Mouse (Mus musculus) midbrain, embryonic 14.5 days (tissue): ENCODE measurements around the gene Morn1. TPM values are rescaled to one million over a fixed set of nuclear protein-coding genes. Genes with fewer than 3 reads are reported as not detected.
A peak's percentile ranks its signal among the peaks of the same experiment; 100 is the strongest.

Experiments
- ATAC-seq: fragments of 200-750 bp; cut with Nextera tagmentation; 2 replicates; pipeline ENCODE4 v1.8.0; 2017; ENCODE audit warnings: moderate number of reproducible peaks, moderate library complexity; ENCODE audit not compliant: low FRiP score, low TSS enrichment
- DNase-seq: peaks from one replicate; pipeline ENCODE4 v3.0.0-alpha.2; 2015
- H3K27ac ChIP-seq: fragments of 300-500 bp; sonication (generic); replicated peaks from 2 replicates; pipeline ENCODE4 v1.5.1; 2014; ENCODE audit warnings: mild to moderate bottlenecking, low read depth, low read length, moderate library complexity
- H3K27me3 ChIP-seq: fragments of 300-500 bp; sonication (generic); 2 replicates; pipeline ENCODE4 v1.6.1; 2014; ENCODE audit warnings: low read length, control low read depth, mixed read lengths; ENCODE audit not compliant: control insufficient read depth, insufficient read depth
- H3K36me3 ChIP-seq: fragments of 300-500 bp; sonication (generic); 2 replicates; pipeline ENCODE4 v1.6.1; 2014; ENCODE audit warnings: low read length, control low read depth; ENCODE audit not compliant: control insufficient read depth, insufficient read depth
- H3K4me1 ChIP-seq: fragments of 300-500 bp; sonication (generic); 2 replicates; pipeline ENCODE4 v1.6.1; 2014; ENCODE audit warnings: mild to moderate bottlenecking, antibody characterized with exemption, low read length, control low read depth; ENCODE audit not compliant: control insufficient read depth, insufficient read depth
- H3K4me2 ChIP-seq: fragments of 300-500 bp; sonication (generic); 2 replicates; pipeline ENCODE4 v1.6.1; 2014; ENCODE audit warnings: mild to moderate bottlenecking, low read length, moderate library complexity
- H3K4me3 ChIP-seq: fragments of 300-500 bp; sonication (generic); replicated peaks from 2 replicates; pipeline ENCODE4 v1.5.1; 2014; ENCODE audit warnings: low read depth, low read length
- H3K9ac ChIP-seq: fragments of 300-500 bp; sonication (generic); replicated peaks from 2 replicates; pipeline ENCODE4 v1.6.1; 2014; ENCODE audit warnings: mild to moderate bottlenecking, low read length, moderate library complexity
- H3K9me3 ChIP-seq: fragments of 300-500 bp; sonication (generic); 2 replicates; pipeline ENCODE4 v1.6.1; 2016; ENCODE audit warnings: low read length, control low read depth, mixed read lengths; ENCODE audit not compliant: control insufficient read depth
- WGBS: fragments of 180-500 bp; shearing (Covaris S2); extraction: QIAGEN DNeasy Blood & Tissue Kit; methylation state at CpG from one replicate; pipeline ENCODE4 v1.1.7; 2014; 5-methylcytosine and 5-hydroxymethylcytosine counted together
- polyA plus RNA-seq: library from polyadenylated mRNA; unstranded; fragments of >200 nt; fragmentation: Nextera tagmentation; extraction: Ambion mirVana; gene quantifications from 2 replicates; pipeline ENCODE4 v1.2.1, GENCODE M21; 2014

The Morn1 gene
- polyA plus RNA-seq, 1 experiment from 2014 or later: 6.0 TPM

DNA sequence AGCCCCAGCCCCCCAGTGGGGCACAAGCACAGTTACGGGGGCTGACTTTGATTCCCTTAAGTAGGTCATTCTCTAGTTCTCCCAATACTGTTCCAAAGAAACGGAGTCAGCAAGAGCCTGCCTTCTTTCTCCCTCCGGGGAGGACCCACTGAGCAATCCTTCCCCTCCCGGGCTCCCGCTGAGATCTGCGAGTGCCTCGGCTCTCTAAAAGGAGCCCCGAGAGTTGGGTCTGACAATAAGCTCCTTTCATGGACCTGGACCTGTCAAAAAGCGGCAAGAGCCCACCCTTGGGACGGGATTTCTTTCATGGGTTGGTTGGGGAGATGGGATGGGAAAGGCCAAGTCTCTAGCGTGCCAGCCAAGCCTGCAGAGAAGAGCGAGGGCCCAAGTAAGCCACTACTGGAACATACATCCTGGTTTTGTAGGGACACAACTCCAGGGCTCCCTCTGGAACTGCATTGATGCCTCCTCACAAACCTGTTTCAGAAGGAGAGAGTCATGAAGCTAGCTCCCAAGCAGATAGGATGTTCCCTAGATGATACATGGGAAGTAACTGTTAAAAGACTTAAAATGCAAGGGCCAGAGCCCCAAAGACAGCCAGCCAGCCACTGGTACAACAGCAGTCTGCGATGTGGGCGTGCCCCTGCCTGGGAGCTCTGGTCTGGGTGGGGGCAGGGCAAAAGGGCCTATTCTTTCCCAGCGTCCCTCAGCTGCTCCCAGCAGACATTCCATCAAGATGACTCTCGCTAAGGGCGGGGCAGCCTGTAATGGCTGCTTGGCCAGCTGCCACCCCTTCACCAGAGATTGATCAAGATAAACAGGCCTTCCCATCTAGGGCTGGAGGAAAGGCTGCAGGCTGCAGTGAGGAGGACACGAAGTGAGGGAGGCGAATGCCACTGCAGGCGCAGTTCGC lies 86.8 kb downstream of the Morn1 start:
- H3K9ac ChIP-seq: peak overlapping the region; percentile 27; the same call in 1 of the 2 replicates
- H3K9me3 ChIP-seq: no peaks in the 10 kb centered on the region
- no peak overlapping the region for H3K4me3 ChIP-seq
- H3K36me3 ChIP-seq: no peaks in the 10 kb centered on the region
- 3% methylated on average over 21 of the region's 21 CpGs for WGBS
- peaks cover 64% of the 10 kb centered on the region for H3K4me1 ChIP-seq
- peak overlapping the region; percentile 15 for H3K4me2 ChIP-seq
- DNase-seq (peak; percentile 88), ATAC-seq (peak; percentile 83; the same call in 1 of the 2 replicates)
- H3K27me3 ChIP-seq: no peaks in the 10 kb centered on the region
- H3K27ac ChIP-seq: peak overlapping the region; percentile 83

DNA sequence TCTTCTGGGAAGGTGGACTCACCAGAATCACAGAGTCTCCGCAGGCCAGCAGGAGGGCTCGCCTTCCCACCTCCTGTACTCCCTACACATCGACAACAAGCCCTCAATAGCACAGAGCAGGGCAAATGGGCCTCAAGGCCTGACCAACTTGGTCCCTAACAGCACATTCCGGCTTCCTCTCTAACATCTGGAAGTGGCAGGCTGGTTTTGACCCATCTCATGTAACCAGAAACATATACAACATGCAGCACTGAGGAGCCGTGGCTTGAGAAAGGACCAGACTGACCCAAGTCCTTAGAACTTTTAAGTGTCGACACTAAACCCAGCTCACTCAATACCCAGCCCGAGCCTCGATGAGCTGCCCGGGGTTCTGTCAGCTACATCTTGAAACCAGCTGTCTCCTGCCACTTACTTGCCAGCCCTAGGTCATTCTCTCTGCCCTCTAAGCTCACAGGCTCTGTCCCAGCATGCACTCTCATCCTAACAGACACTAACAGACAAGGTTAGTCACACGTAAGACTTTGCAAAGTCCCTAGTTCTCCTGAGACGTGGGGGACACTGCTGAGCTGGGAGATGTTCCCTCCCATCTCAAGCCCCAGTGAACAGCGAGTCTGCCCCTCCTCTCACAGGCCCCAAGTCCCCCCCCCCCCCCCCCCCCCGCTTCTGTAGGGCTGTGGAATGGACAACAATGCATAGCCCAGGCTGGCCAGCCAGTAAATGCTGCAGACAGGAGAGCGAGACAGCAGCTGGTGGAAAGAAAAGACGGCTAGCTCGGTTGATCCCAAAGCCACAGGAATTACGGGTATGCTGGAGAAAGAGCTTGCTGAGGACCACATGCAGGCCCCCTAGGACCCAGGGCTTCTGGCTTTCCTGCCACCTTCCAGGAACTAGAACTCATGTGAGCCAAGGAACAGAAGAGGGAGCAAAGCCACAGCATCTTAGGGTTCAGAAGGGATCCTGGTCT lies 87.7 kb downstream of the Morn1 start:
- H3K4me2 ChIP-seq: peak overlapping the region; percentile 15
- peaks cover 73% of the 10 kb centered on the region for H3K4me1 ChIP-seq
- H3K9ac ChIP-seq: peak overlapping the region; percentile 27; the same call in 1 of the 2 replicates
- H3K27ac ChIP-seq: peak overlapping the region; percentile 83
- H3K27me3 ChIP-seq: no peaks in the 10 kb centered on the region
- no peaks in the 10 kb centered on the region for H3K9me3 ChIP-seq
- H3K4me3 ChIP-seq: no peak overlapping the region
- DNase-seq (no peak), ATAC-seq (peak; percentile 7; the same call in 1 of the 2 replicates)
- H3K36me3 ChIP-seq: no peaks in the 10 kb centered on the region
- WGBS: 17% methylated on average over 16 of the region's 17 CpGs

DNA sequence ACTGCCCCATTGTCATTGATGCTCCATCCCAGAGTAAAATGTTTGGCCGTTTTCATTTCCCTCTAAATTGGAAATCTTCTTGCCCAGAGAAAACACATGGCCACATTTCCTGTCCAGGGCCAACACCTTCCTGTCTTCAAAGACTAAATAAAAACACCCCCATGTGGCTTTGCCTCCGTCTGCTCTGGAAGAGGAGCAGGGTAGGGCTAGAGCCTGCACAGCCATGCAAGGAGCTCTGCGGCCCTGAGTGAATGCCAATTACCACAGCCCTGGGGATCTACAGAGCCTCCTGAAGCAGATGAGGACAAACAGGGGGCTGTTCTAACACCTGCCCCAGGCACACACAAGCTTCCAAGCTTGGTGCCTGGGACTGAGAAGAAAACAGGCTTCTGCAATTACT lies 89.8 kb downstream of the Morn1 start:
- Histone ChIP-seq H3K9ac (no peak overlapping the region), H3K9me3 (no peaks in the 10 kb centered on the region), H3K4me1 (peaks cover 73% of the 10 kb centered on the region), H3K36me3 (no peaks in the 10 kb centered on the region), H3K4me3 (no peak overlapping the region), H3K4me2 (no peak overlapping the region), H3K27me3 (no peaks in the 10 kb centered on the region), H3K27ac (0 out of 2 replicates have a peak overlapping the region, but pooled peaks have one; percentile 10)
- ATAC-seq (no peak), DNase-seq (no peak)
- 53% methylated on average over 3 of the region's 3 CpGs for WGBS

DNA sequence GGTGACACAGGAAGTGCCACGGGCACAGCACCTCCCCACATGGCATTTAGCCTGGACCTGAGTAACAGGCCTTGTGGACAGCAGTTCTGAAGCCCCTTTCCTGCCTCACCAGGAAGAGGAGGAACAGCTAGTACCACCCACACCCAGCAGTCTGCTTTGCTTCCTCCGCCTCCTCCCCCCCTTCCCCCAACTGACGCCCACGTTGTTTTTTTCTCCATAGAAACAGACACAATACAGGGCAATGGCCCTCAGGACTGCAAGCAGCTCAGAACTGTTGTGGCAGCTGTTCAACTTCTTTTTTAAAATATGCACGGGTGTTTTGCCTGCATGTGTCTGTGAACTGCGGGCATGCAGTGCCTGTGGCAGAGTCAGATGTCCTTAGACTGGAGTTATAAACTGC lies 91.9 kb downstream of the Morn1 start:
- H3K4me3 ChIP-seq: no peak overlapping the region
- H3K4me2 ChIP-seq: peak overlapping the region; percentile 34
- DNase-seq (peak; percentile 72), ATAC-seq (peak; percentile 70)
- H3K9ac ChIP-seq: 0 out of 2 replicates have a peak overlapping the region, but pooled peaks have one; percentile 16
- WGBS: 6% methylated on average over 6 of the region's 6 CpGs
- no peaks in the 10 kb centered on the region for H3K27me3 ChIP-seq
- peak overlapping the region; percentile 78 for H3K27ac ChIP-seq
- no peaks in the 10 kb centered on the region for H3K36me3 ChIP-seq
- H3K9me3 ChIP-seq: no peaks in the 10 kb centered on the region
- peaks cover 53% of the 10 kb centered on the region for H3K4me1 ChIP-seq

DNA sequence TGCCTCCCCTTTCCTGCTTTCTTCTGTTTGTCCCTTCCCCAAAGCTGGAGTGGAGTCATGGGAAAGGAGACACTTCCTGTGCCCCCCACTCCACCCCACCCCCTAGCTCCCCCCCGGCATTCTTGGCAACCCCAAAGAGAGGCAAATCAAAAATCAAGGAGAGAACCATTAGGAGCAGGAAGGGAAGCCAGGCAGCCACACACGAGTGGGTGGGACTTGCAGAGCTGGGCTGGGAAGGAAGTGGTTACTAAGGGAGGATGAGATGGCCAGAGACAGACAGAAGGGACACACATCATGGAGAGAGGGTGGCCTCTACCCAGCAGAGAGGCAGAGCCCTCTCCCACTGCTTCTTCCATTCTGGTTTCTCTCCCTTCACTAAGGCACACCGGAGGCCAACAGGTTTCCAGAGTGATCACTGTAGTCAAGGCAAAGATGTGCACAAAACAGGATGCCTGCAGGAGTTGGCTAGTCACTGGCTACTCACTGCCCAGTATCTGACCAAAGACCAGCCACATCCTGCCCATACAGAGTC lies 92.7 kb downstream of the Morn1 start:
- WGBS: 38% methylated on average over 3 of the region's 3 CpGs
- Histone ChIP-seq H3K4me3 (no peak overlapping the region), H3K9ac (no peak overlapping the region), H3K9me3 (no peaks in the 10 kb centered on the region), H3K27me3 (no peaks in the 10 kb centered on the region), H3K4me2 (peak overlapping the region; percentile 34; the same call in 1 of the 2 replicates), H3K36me3 (no peaks in the 10 kb centered on the region), H3K4me1 (peaks cover 46% of the 10 kb centered on the region), H3K27ac (peak overlapping the region; percentile 78)
- DNase-seq (no peak), ATAC-seq (no peak)

DNA sequence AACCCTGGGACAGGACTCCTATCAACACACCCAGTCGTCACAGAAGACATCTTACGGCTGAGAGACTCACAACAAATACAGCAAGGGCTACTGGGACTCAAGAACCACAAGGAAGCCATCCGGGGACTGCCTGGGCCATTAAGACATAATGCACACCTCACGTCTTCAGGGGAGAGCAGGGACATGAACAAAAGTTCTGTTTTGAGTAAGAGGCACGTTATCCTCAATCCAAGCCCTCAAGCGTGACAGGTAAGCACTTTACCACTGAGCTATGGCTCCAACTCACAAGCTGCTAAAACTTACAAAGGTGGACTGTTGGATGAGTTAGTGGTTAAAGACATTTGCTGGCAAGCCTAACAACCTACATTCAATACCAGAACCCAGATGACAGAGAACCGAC lies 96.8 kb downstream of the Morn1 start:
- DNase-seq: no peak
- no peak overlapping the region for H3K27ac ChIP-seq
- WGBS: 80% methylated on average over 7 of the region's 7 CpGs
- no peak overlapping the region for H3K4me3 ChIP-seq
- H3K9ac ChIP-seq: no peak overlapping the region
- no peaks in the 10 kb centered on the region for H3K27me3 ChIP-seq
- ATAC-seq: no peak
- peaks cover 26% of the 10 kb centered on the region for H3K4me1 ChIP-seq
- no peaks in the 10 kb centered on the region for H3K36me3 ChIP-seq
- no peaks in the 10 kb centered on the region for H3K9me3 ChIP-seq
- no peak overlapping the region for H3K4me2 ChIP-seq

DNA sequence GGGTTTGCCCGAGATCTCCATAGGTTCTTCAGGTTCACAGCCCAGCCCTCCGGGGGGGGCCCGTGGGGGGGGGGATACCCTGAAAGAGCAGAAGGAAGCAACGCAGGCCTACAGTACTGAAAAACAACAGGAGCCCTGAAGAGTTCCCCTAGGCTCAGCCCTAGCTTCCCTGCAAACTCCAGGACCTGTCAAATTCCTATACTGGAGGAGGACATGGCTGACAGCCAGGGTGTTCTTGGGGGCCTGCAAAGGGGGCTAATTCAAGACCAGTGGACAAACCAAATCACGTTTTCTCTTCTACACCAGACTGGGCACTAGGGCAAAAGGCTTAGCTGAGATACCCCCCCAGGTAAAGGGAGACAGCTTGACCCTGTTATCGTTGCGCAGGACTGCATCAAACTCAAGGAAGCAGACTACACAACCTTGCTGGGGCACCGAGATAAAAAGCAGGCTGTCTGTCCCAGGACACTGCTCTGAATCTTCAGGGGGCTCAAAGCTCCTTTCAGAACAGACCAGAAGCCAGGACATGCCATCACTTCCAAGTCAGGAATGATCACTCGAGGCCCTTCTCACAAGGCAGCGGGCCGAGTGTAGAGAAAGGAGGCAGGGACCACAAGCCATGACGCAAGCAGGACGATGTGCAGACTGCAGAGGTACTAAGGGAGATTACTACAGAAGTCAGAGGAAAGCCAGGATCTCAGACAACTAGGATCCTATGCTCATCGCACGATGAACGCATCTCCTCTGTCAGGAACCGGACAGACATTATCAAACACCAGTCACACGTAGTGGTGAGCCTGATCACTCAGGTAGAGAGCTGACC lies 98.1 kb downstream of the Morn1 start:
- Histone ChIP-seq H3K4me1 (peaks cover 20% of the 10 kb centered on the region), H3K27ac (no peak overlapping the region), H3K4me3 (no peak overlapping the region), H3K36me3 (no peaks in the 10 kb centered on the region), H3K27me3 (no peaks in the 10 kb centered on the region), H3K4me2 (no peak overlapping the region), H3K9ac (no peak overlapping the region), H3K9me3 (no peaks in the 10 kb centered on the region)
- DNase-seq (no peak), ATAC-seq (no peak)
- 86% methylated on average over 18 of the region's 18 CpGs for WGBS

DNA sequence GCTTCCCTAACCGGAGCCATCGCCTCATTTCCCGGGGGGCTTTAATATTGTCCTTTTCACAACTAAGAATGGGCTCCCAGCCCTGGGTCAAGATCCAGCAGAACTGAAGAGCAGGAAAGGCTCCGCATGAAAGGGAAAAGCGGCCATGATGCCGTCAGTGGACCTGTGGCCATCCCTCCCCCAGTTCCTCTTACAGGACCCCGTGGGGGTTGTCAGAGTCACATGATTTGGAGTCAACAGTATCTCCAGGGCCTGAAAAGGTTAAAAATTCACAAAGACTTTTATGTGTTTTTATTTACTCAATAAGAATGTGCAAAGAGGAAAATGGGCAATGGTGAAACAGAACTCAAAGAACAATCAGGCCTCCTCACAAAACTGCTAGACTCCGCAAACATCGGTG lies 99.5 kb downstream of the Morn1 start:
- Histone ChIP-seq H3K9ac (no peak overlapping the region), H3K36me3 (no peaks in the 10 kb centered on the region), H3K4me1 (peaks cover 34% of the 10 kb centered on the region), H3K4me3 (no peak overlapping the region), H3K9me3 (no peaks in the 10 kb centered on the region), H3K27ac (no peak overlapping the region), H3K27me3 (no peaks in the 10 kb centered on the region), H3K4me2 (no peak overlapping the region)
- ATAC-seq: no peak
- 90% methylated on average over 9 of the region's 9 CpGs for WGBS
- DNase-seq: no peak
